Mouse (Mus musculus): Measurements from ENCODE around the gene Hoxd9. TPM values are rescaled to one million over a fixed set of nuclear protein-coding genes. Genes with fewer than 3 reads are reported as not detected.

Hoxd9 gene
- polyA plus RNA-seq, 1 experiment from 2014 or later = 1.4 TPM

- no peak overlapping the region for H3K9ac ChIP-seq
- peak overlapping the region; percentile 46 for H3K4me2 ChIP-seq
- no peak for ATAC-seq (ENCODE audit: insufficient number of reproducible peaks, insufficient read depth, low FRiP score, low TSS enrichment, low read depth)
- WGBS = 1% methylated on average over 42 of the region's 42 CpGs
- no peak overlapping the region for H3K27ac ChIP-seq
- peaks cover 100% of the 10 kb centered on the region for H3K27me3 ChIP-seq
- no peaks in the 10 kb centered on the region for H3K9me3 ChIP-seq
- H3K36me3 ChIP-seq = no peaks in the 10 kb centered on the region
- H3K4me3 ChIP-seq = peak overlapping the region; percentile 29
- H3K4me1 ChIP-seq = peaks cover 17% of the 10 kb centered on the region
These were observed 38.5 kb downstream of the Hoxd9 start for GRCm38 (mm10) chr2:74735851-74736687.

- Histone ChIP-seq H3K4me1 (peaks cover 17% of the 10 kb centered on the region), H3K36me3 (no peaks in the 10 kb centered on the region), H3K9ac (no peak overlapping the region), H3K27ac (no peak overlapping the region), H3K4me2 (peak overlapping the region; percentile 46; the same call in 1 of the 2 replicates), H3K4me3 (peak overlapping the region; percentile 29), H3K9me3 (no peaks in the 10 kb centered on the region), H3K27me3 (peaks cover 99% of the 10 kb centered on the region)
- no peak for ATAC-seq (ENCODE audit: insufficient number of reproducible peaks, insufficient read depth, low FRiP score, low TSS enrichment, low read depth)
- WGBS = 2% methylated on average over 15 of the region's 15 CpGs
These were observed 39.4 kb downstream of the Hoxd9 start for GRCm38 (mm10) chr2:74736688-74737577.

GRCm38 (mm10) chr2:74737578-74738070, 40.1 kb downstream of the Hoxd9 start:
- H3K36me3 ChIP-seq = no peaks in the 10 kb centered on the region
- no peak overlapping the region for H3K27ac ChIP-seq
- no peak overlapping the region for H3K4me3 ChIP-seq
- WGBS = 3% methylated on average over 7 of the region's 7 CpGs
- peaks cover 99% of the 10 kb centered on the region for H3K27me3 ChIP-seq
- no peaks in the 10 kb centered on the region for H3K9me3 ChIP-seq
- peaks cover 16% of the 10 kb centered on the region for H3K4me1 ChIP-seq
- H3K9ac ChIP-seq = no peak overlapping the region
- no peak for ATAC-seq (ENCODE audit: insufficient number of reproducible peaks, insufficient read depth, low FRiP score, low TSS enrichment, low read depth)
- no peak overlapping the region for H3K4me2 ChIP-seq

- ATAC-seq (ENCODE audit: insufficient number of reproducible peaks, insufficient read depth, low FRiP score, low TSS enrichment, low read depth) = no peak
- H3K27me3 ChIP-seq = peaks cover 98% of the 10 kb centered on the region
- H3K36me3 ChIP-seq = no peaks in the 10 kb centered on the region
- H3K9me3 ChIP-seq = no peaks in the 10 kb centered on the region
- H3K4me2 ChIP-seq = no peak overlapping the region
- no peak overlapping the region for H3K27ac ChIP-seq
- no peak overlapping the region for H3K4me3 ChIP-seq
- 3% methylated on average over 20 of the region's 20 CpGs for WGBS
- H3K4me1 ChIP-seq = peaks cover 12% of the 10 kb centered on the region; the same call in 1 of the 2 replicates
- H3K9ac ChIP-seq = no peak overlapping the region
These were observed 41.3 kb downstream of the Hoxd9 start for GRCm38 (mm10) chr2:74738623-74739475.

- H3K4me2 ChIP-seq = no peak overlapping the region
These were observed 41.9 kb downstream of the Hoxd9 start for GRCm38 (mm10) chr2:74739476-74739800.

GRCm38 (mm10) chr2:74739869-74740268, 42.3 kb downstream of the Hoxd9 start:
- Histone ChIP-seq H3K9ac (no peak overlapping the region), H3K27me3 (peaks cover 98% of the 10 kb centered on the region), H3K36me3 (no peaks in the 10 kb centered on the region), H3K4me3 (no peak overlapping the region), H3K9me3 (no peaks in the 10 kb centered on the region), H3K4me1 (peaks cover 12% of the 10 kb centered on the region; the same call in 1 of the 2 replicates), H3K27ac (no peak overlapping the region), H3K4me2 (0 out of 2 replicates have a peak overlapping the region, but pooled peaks have one; percentile 28)
- 2% methylated on average over 14 of the region's 14 CpGs for WGBS
- ATAC-seq (ENCODE audit: insufficient number of reproducible peaks, insufficient read depth, low FRiP score, low TSS enrichment, low read depth) = no peak

More at GRCm38 (mm10) chr2:74739476-74739800, 41.9 kb downstream of the Hoxd9 start:
- H3K9me3 ChIP-seq = no peaks in the 10 kb centered on the region
- no peak for ATAC-seq (ENCODE audit: insufficient number of reproducible peaks, insufficient read depth, low FRiP score, low TSS enrichment, low read depth)
- H3K4me3 ChIP-seq = no peak overlapping the region
- peaks cover 98% of the 10 kb centered on the region for H3K27me3 ChIP-seq
- no peak overlapping the region for H3K27ac ChIP-seq
- H3K36me3 ChIP-seq = no peaks in the 10 kb centered on the region
- no peak overlapping the region for H3K9ac ChIP-seq
- peaks cover 12% of the 10 kb centered on the region; the same call in 1 of the 2 replicates for H3K4me1 ChIP-seq
- 9% methylated on average over 2 of the region's 2 CpGs for whole genome bisulfite sequencing

GRCm38 (mm10) chr2:74740311-74741091, 43.0 kb downstream of the Hoxd9 start:
- ATAC-seq (ENCODE audit: insufficient number of reproducible peaks, insufficient read depth, low FRiP score, low TSS enrichment, low read depth) = no peak
- H3K27me3 ChIP-seq = peaks cover 98% of the 10 kb centered on the region
- peaks cover 9% of the 10 kb centered on the region; the same call in 1 of the 2 replicates for H3K4me1 ChIP-seq
- H3K9ac ChIP-seq = no peak overlapping the region
- WGBS = 2% methylated on average over 43 of the region's 43 CpGs
- no peaks in the 10 kb centered on the region for H3K9me3 ChIP-seq
- peak overlapping the region; percentile 28; the same call in 1 of the 2 replicates for H3K4me2 ChIP-seq
- H3K27ac ChIP-seq = no peak overlapping the region
- no peak overlapping the region; the same call in 1 of the 2 replicates for H3K4me3 ChIP-seq
- no peaks in the 10 kb centered on the region for H3K36me3 ChIP-seq

GRCm38 (mm10) chr2:74741252-74741978, 43.9 kb downstream of the Hoxd9 start:
- Histone ChIP-seq H3K4me1 (peaks cover 3% of the 10 kb centered on the region; the same call in 1 of the 2 replicates), H3K36me3 (no peaks in the 10 kb centered on the region), H3K4me2 (no peak overlapping the region), H3K4me3 (no peak overlapping the region), H3K9ac (no peak overlapping the region), H3K9me3 (no peaks in the 10 kb centered on the region), H3K27ac (no peak overlapping the region), H3K27me3 (peaks cover 98% of the 10 kb centered on the region)
- ATAC-seq (ENCODE audit: insufficient number of reproducible peaks, insufficient read depth, low FRiP score, low TSS enrichment, low read depth) = no peak
- WGBS = 26% methylated on average over 2 of the region's 3 CpGs

- H3K4me2 ChIP-seq = no peak overlapping the region
- peaks cover 7% of the 10 kb centered on the region; the same call in 1 of the 2 replicates for H3K4me1 ChIP-seq
- peaks cover 98% of the 10 kb centered on the region for H3K27me3 ChIP-seq
- H3K36me3 ChIP-seq = no peaks in the 10 kb centered on the region
- no peak overlapping the region for H3K4me3 ChIP-seq
- no peak overlapping the region for H3K27ac ChIP-seq
- no peaks in the 10 kb centered on the region for H3K9me3 ChIP-seq
- no peak overlapping the region for H3K9ac ChIP-seq
- no peak for ATAC-seq (ENCODE audit: insufficient number of reproducible peaks, insufficient read depth, low FRiP score, low TSS enrichment, low read depth)
These were observed 44.4 kb downstream of the Hoxd9 start for GRCm38 (mm10) chr2:74741979-74742277.

Data from embryonic facial prominence, embryonic 13.5 days (tissue).